ENCODE assay signal across 14 mouse cellular contexts in genomic region chr10:111512036-111512568, GRCm38 (mm10). TPM values are rescaled to one million over a fixed set of nuclear protein-coding genes. Genes with fewer than 3 reads are reported as not detected.
A peak's percentile ranks its signal among the peaks of the same experiment; 100 is the strongest.
DNase-seq lines count a peak whose midpoint lies in the region; ATAC-seq and TF ChIP-seq lines count a peak whose summit lies in the region.
"Had no signal": no experiment of that assay in that cellular context is flagged by ENCODE, and none has a peak within 500 bp of the region (broad histone marks: within the 10 kb centered on the region; RNA-seq: fewer than 3 reads in every experiment).

No protein-coding gene starts in this region.

- peak; percentile 67 for DNase-seq in adrenal gland, postnatal 10 days
- DNase-seq in adrenal gland, adult 18-20 months (ENCODE audit: low spot score in 2 of 2), result no peak
- DNase-seq in heart, embryonic 10.5 days (ENCODE audit: low spot score), result peak; percentile 41
- no peak for DNase-seq in heart, adult 8-10 months (ENCODE audit: low spot score)
- peak; percentile 42 for DNase-seq in liver, adult 2 months (ENCODE audit: extremely low read depth, low read depth, low spot score)
- no peak for DNase-seq in liver, embryonic 11.5 days (ENCODE audit: low spot score)
- peak; percentile 86 for DNase-seq in lung, postnatal 10 days
- DNase-seq: cerebellum, postnatal 36 days; liver, embryonic 13.5 days; thymus, adult 18-20 months had no signal

- no peaks in the 10 kb centered on the region for H3K27me3 ChIP-seq in heart, embryonic 10.5 days (ENCODE audit: insufficient read depth, poor library complexity, severe bottlenecking)
- no peaks in the 10 kb centered on the region for H3K27me3 ChIP-seq in liver, adult 2 months (ENCODE audit: control insufficient read depth, insufficient read depth, low read length)
- H3K27me3 ChIP-seq in liver, embryonic 11.5 days (replicated peaks; ENCODE audit: control insufficient read depth, insufficient read depth, low read length), result no peaks in the 10 kb centered on the region
- peaks cover 13% of the 10 kb centered on the region; the same call in 1 of the 2 replicates for H3K27me3 ChIP-seq in midbrain, embryonic 13.5 days
- H3K27me3 ChIP-seq: embryonic facial prominence, embryonic 12.5 days; megakaryocyte, embryonic 14.5 days had no signal

- ATAC-seq in liver, embryonic 11.5 days (replicated peaks; ENCODE audit: low FRiP score), result no peak
- no peak for ATAC-seq in midbrain, embryonic 13.5 days

- no peak overlapping the region for H3K4me2 ChIP-seq in liver, embryonic 11.5 days
- H3K4me2 ChIP-seq in midbrain, embryonic 13.5 days (replicated peaks), result no peak overlapping the region
- H3K4me2 ChIP-seq: embryonic facial prominence, embryonic 12.5 days; liver, embryonic 13.5 days had no signal

- no peak for TF ChIP-seq POLR2A in liver, adult 2 months (IDR thresholded peaks at IDR 0.05; ENCODE audit: extremely low read depth, insufficient read depth, low read length)

- no peak for TF ChIP-seq CTCF in liver, adult 2 months (IDR thresholded peaks at IDR 0.05; ENCODE audit: low read depth, low read length)

- H3K79me2 ChIP-seq in liver, adult 2 months (ENCODE audit: control insufficient read depth, insufficient read depth, low read length), result peaks cover 7% of the 10 kb centered on the region; the same call in 1 of the 2 replicates

- H3K36me3 ChIP-seq in heart, embryonic 10.5 days, result no peaks in the 10 kb centered on the region
- peaks cover 6% of the 10 kb centered on the region; the same call in 1 of the 2 replicates for H3K36me3 ChIP-seq in liver, adult 2 months (ENCODE audit: control insufficient read depth, insufficient read depth, low read length)
- H3K36me3 ChIP-seq in liver, embryonic 11.5 days (ENCODE audit: control insufficient read depth, insufficient read depth, low read length), result no peaks in the 10 kb centered on the region
- no peaks in the 10 kb centered on the region for H3K36me3 ChIP-seq in midbrain, embryonic 13.5 days
- H3K36me3 ChIP-seq: embryonic facial prominence, embryonic 12.5 days; liver, embryonic 13.5 days had no signal

- H3K4me3 ChIP-seq in heart, embryonic 10.5 days, result no peak overlapping the region
- H3K4me3 ChIP-seq in liver, adult 2 months (ENCODE audit: insufficient read depth, low read depth, low read length), result no peak overlapping the region
- no peak overlapping the region for H3K4me3 ChIP-seq in liver, embryonic 11.5 days (ENCODE audit: low read depth, low read length)
- no peak overlapping the region for H3K4me3 ChIP-seq in midbrain, embryonic 13.5 days (replicated peaks)
- H3K4me3 ChIP-seq: embryonic facial prominence, embryonic 12.5 days; liver, embryonic 13.5 days; megakaryocyte, embryonic 14.5 days; myocyte had no signal

- 72% methylated on average over 10 of the region's 10 CpGs for WGBS in heart, embryonic 10.5 days
- 73% methylated on average over 10 of the region's 10 CpGs for WGBS in liver, adult 2 months
- 76% methylated on average over 10 of the region's 10 CpGs for WGBS in liver, embryonic 11.5 days
- 83% methylated on average over 10 of the region's 10 CpGs for WGBS in midbrain, embryonic 13.5 days

- H3K4me1 ChIP-seq in heart, embryonic 10.5 days, result peaks cover 42% of the 10 kb centered on the region
- H3K4me1 ChIP-seq in liver, adult 2 months (ENCODE audit: control insufficient read depth, insufficient read depth, low read length), result peaks cover 5% of the 10 kb centered on the region
- H3K4me1 ChIP-seq in liver, embryonic 11.5 days (replicated peaks; ENCODE audit: control insufficient read depth, insufficient read depth, low read length), result peaks cover 14% of the 10 kb centered on the region
- peaks cover 16% of the 10 kb centered on the region for H3K4me1 ChIP-seq in midbrain, embryonic 13.5 days (replicated peaks)

- no peaks in the 10 kb centered on the region for H3K9me3 ChIP-seq in heart, embryonic 10.5 days
- no peaks in the 10 kb centered on the region for H3K9me3 ChIP-seq in liver, embryonic 11.5 days (ENCODE audit: control insufficient read depth, low read length)
- H3K9me3 ChIP-seq in midbrain, embryonic 13.5 days, result no peaks in the 10 kb centered on the region
- H3K9me3 ChIP-seq: embryonic facial prominence, embryonic 12.5 days; liver, embryonic 13.5 days; megakaryocyte, embryonic 14.5 days had no signal

- H3K9ac ChIP-seq in liver, adult 2 months (ENCODE audit: low read depth, low read length), result no peak overlapping the region
- no peak overlapping the region for H3K9ac ChIP-seq in liver, embryonic 11.5 days (ENCODE audit: low read depth, low read length)
- no peak overlapping the region for H3K9ac ChIP-seq in midbrain, embryonic 13.5 days (replicated peaks)
- H3K9ac ChIP-seq: embryonic facial prominence, embryonic 12.5 days; liver, embryonic 13.5 days had no signal

- 0 out of 2 replicates have a peak overlapping the region, but pooled peaks have one; percentile 0 for H3K27ac ChIP-seq in heart, embryonic 10.5 days
- H3K27ac ChIP-seq in liver, adult 2 months (replicated peaks; ENCODE audit: insufficient read depth, low read depth, low read length), result no peak overlapping the region
- H3K27ac ChIP-seq in liver, embryonic 11.5 days (ENCODE audit: low read depth, low read length), result no peak overlapping the region
- H3K27ac ChIP-seq in midbrain, embryonic 13.5 days, result no peak overlapping the region
- H3K27ac ChIP-seq: embryonic facial prominence, embryonic 12.5 days; liver, embryonic 13.5 days had no signal

RNA-seq across cellular contexts. Expression of gene Phlda1, which starts 6.0 kb away (rescaled TPM):
- total RNA-seq in adrenal gland, postnatal 10 days (2021), result 10 to 100 TPM; 36.3 to 40.2 TPM
- total RNA-seq in adrenal gland, adult 18-20 months (2021), result 10 to 100 TPM; 47.8 to 82.2 TPM
- polyA plus RNA-seq in heart, embryonic 10.5 days (2016; fragmentation: Nextera tagmentation; extraction: Ambion mirVana), result 20.6 and 28.8 TPM in 2 replicates
- total RNA-seq in heart, adult 8-10 months (2022), result 10 to 100 TPM; 10.5 to 18.1 (median 12.4) TPM
- total RNA-seq in liver, adult 2 months (2014; rRNA removed), result 11.2 and 11.5 TPM in 2 replicates
- 30.2 and 51.0 TPM in 2 replicates for polyA plus RNA-seq in liver, adult 2 months (2012; rRNA removed)
- polyA plus RNA-seq in liver, embryonic 11.5 days (2014; fragmentation: Nextera tagmentation; extraction: Ambion mirVana), result 15.8 and 16.1 TPM in 2 replicates
- polyA plus RNA-seq in midbrain, embryonic 13.5 days (2015; fragmentation: Nextera tagmentation; extraction: Ambion mirVana), result 31.3 and 32.4 TPM in 2 replicates

RNA-seq across cellular contexts. Expression of gene Nap1l1, which starts 39.1 kb away (rescaled TPM):
- total RNA-seq in adrenal gland, postnatal 10 days (2021), result 100 to 1,000 TPM; 130 to 141 TPM
- 100 to 1,000 TPM; 124 to 136 TPM for total RNA-seq in adrenal gland, adult 18-20 months (2021)
- polyA plus RNA-seq in heart, embryonic 10.5 days (2016; fragmentation: Nextera tagmentation; extraction: Ambion mirVana), result 190 and 243 TPM in 2 replicates
- total RNA-seq in heart, adult 8-10 months (2022), result 10 to 100 TPM; 59.4 to 73.3 (median 66.5) TPM
- 22.8 and 27.8 TPM in 2 replicates for total RNA-seq in liver, adult 2 months (2014; rRNA removed)
- 3.7 TPM in 2 replicates for polyA plus RNA-seq in liver, adult 2 months (2012; rRNA removed)
- 313 and 324 TPM in 2 replicates for polyA plus RNA-seq in liver, embryonic 11.5 days (2014; fragmentation: Nextera tagmentation; extraction: Ambion mirVana)
- 239 and 255 TPM in 2 replicates for polyA plus RNA-seq in midbrain, embryonic 13.5 days (2015; fragmentation: Nextera tagmentation; extraction: Ambion mirVana)

Comparison
In these comparisons a context has a peak if more than half of its experiments do, and no peak if none do; other contexts are left out.
1. DNase-seq: peak in adrenal gland, postnatal 10 days (single experiment), heart, embryonic 10.5 days (single experiment), liver, adult 2 months (single experiment) and lung, postnatal 10 days (single experiment); none in adrenal gland, adult 18-20 months (0 of 2), heart, adult 8-10 months (single experiment) and liver, embryonic 11.5 days (single experiment).